Mouse (Mus musculus): ENCODE data around the gene Micu1.

DNA sequence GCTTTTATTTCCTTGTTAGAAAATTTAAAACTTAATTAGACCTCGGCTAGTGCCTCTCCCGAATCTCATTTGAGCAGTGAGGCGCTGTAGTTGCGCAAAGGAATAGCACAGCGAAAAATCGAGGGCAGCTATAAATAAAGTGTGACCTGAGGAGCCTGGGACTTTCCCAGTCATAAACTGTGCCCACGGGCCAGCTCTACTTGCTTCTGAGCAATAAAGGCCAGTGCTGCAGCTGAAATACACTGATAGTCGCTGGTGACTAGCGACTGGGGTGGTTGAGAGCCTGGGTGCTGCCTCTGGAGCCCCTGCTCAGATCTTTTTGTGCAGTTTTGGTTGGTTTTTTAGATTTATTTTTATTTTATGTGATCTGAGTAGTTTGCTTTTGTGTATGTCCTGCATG lies 142.4 kb downstream of the Micu1 start:
- TF ChIP-seq ZNF384 (IDR thresholded peaks at IDR 0.05; ENCODE audit: low read depth, low read length) (no peak), MAFK (IDR thresholded peaks at IDR 0.05; ENCODE audit: insufficient read depth, low read depth, low read length) (no peak), ZC3H11A (IDR thresholded peaks at IDR 0.05; ENCODE audit: borderline replicate concordance, low read depth, low read length) (no peak), HCFC1 (IDR thresholded peaks at IDR 0.05; ENCODE audit: borderline replicate concordance, insufficient read depth, low read length) (no peak), CHD2 (IDR thresholded peaks at IDR 0.05; ENCODE audit: low read depth, low read length) (no peak)
